In genomic region chr2:91388738-91389137, GRCm38 (mm10) we compare ENCODE assay signal across 29 mouse cellular contexts. TPM values are rescaled to one million over a fixed set of nuclear protein-coding genes. Genes with fewer than 3 reads are reported as not detected.
A peak's percentile ranks its signal among the peaks of the same experiment; 100 is the strongest.
DNase-seq lines count a peak whose midpoint lies in the region; ATAC-seq and TF ChIP-seq lines count a peak whose summit lies in the region.
"Had no signal": no experiment of that assay in that cellular context is flagged by ENCODE, and none has a peak within 500 bp of the region (broad histone marks: within the 10 kb centered on the region; RNA-seq: fewer than 3 reads in every experiment).

No protein-coding gene starts in this region.

- TF ChIP-seq CTCF in G1E (IDR thresholded peaks at IDR 0.05; ENCODE audit: low read depth, low read length) (no peak), MEL (IDR thresholded peaks at IDR 0.05 in 2 of 3, conservative IDR thresholded peaks at IDR 0.05 in 1 of 3; ENCODE audit: control insufficient read depth in 1 of 3, insufficient read depth in 1 of 3, low read depth in 2 of 3, low read length in 3 of 3, poor library complexity in 1 of 3, severe bottlenecking in 1 of 3) (no peak)

- no peaks in the 10 kb centered on the region for H3K79me2 ChIP-seq in MEL (ENCODE audit: control insufficient read depth, insufficient read depth, low read length, poor library complexity)

- no peak for DNase-seq in G1E (ENCODE audit: low spot score)
- peak; percentile 41 for DNase-seq in MEL (ENCODE audit: low read depth, low spot score)
- DNase-seq in adrenal gland, adult 2 months = no peak
- DNase-seq in left cerebral cortex, adult 9 months (ENCODE audit: low spot score in 2 of 2) = no peak
- DNase-seq in right cerebral cortex, adult 18-20 months = no peak
- no peak for DNase-seq in kidney, postnatal 14 days
- DNase-seq: adrenal gland, postnatal 10 days; B cell, adult 2 months; cerebellum, adult 8-10 months; cerebellum, postnatal 25 days; gastrocnemius, adult 2 months; gastrocnemius, postnatal 36 days; heart, adult 2 months; heart, postnatal 14 days; kidney, adult 8-10 months; layer of hippocampus, postnatal 36 days; lung, postnatal 36 days; spleen, adult 18-20 months had no signal

- no peak for TF ChIP-seq POLR2A in MEL (IDR thresholded peaks at IDR 0.05; ENCODE audit: control insufficient read depth in 1 of 2, insufficient read depth in 1 of 2, low read depth in 1 of 2, low read length in 2 of 2, poor library complexity in 1 of 2)

- no peaks in the 10 kb centered on the region for H3K9me3 ChIP-seq in G1E (replicated peaks)
- H3K9me3 ChIP-seq in MEL (replicated peaks; ENCODE audit: insufficient read depth, low read length) = no peaks in the 10 kb centered on the region
- no peaks in the 10 kb centered on the region for H3K9me3 ChIP-seq in liver, embryonic 16.5 days (replicated peaks; ENCODE audit: control insufficient read depth, low read length)
- H3K9me3 ChIP-seq: embryonic facial prominence, embryonic 10.5 days; embryonic facial prominence, embryonic 15.5 days; forebrain, embryonic 15.5 days; hindbrain, embryonic 10.5 days; hindbrain, embryonic 15.5 days; megakaryocyte, embryonic 14.5 days; midbrain, embryonic 13.5 days; neural tube, embryonic 15.5 days had no signal

- H3K9ac ChIP-seq in MEL (ENCODE audit: control insufficient read depth, low read depth, low read length, poor library complexity, severe bottlenecking) = no peak overlapping the region
- no peak overlapping the region for H3K9ac ChIP-seq in liver, embryonic 16.5 days (ENCODE audit: low read depth, low read length)
- H3K9ac ChIP-seq: embryonic facial prominence, embryonic 15.5 days; forebrain, embryonic 15.5 days; hindbrain, embryonic 15.5 days; midbrain, embryonic 13.5 days; neural tube, embryonic 15.5 days had no signal

- peak; percentile 63 to 74; a peak in 3 of 4 replicates for TF ChIP-seq EP300 in MEL (IDR thresholded peaks at IDR 0.05; ENCODE audit: low read depth in 1 of 2, low read length in 2 of 2)

- H3K4me1 ChIP-seq in G1E (ENCODE audit: insufficient read depth, low read depth, low read length) = peaks cover 13% of the 10 kb centered on the region
- peaks cover 5 to 18% of the 10 kb centered on the region in 2 experiments for H3K4me1 ChIP-seq in MEL (ENCODE audit: control insufficient read depth in 1 of 2, insufficient read depth in 2 of 2, low read length in 2 of 2)
- H3K4me1 ChIP-seq in liver, embryonic 16.5 days (ENCODE audit: control insufficient read depth, low read depth, low read length) = peaks cover 25% of the 10 kb centered on the region
- H3K4me1 ChIP-seq: hindbrain, embryonic 15.5 days had no signal

- TF ChIP-seq RAD21 in MEL (IDR thresholded peaks at IDR 0.05; ENCODE audit: low read depth, low read length) = no peak

- H3K27ac ChIP-seq in MEL (ENCODE audit: control insufficient read depth, low read depth, low read length) = peak overlapping the region; percentile 66
- no peak overlapping the region for H3K27ac ChIP-seq in liver, embryonic 16.5 days (ENCODE audit: low read length)
- H3K27ac ChIP-seq: embryonic facial prominence, embryonic 10.5 days; embryonic facial prominence, embryonic 15.5 days; forebrain, embryonic 15.5 days; heart, adult 2 months; hindbrain, embryonic 10.5 days; hindbrain, embryonic 15.5 days; kidney, postnatal 0 days; midbrain, embryonic 13.5 days; neural tube, embryonic 15.5 days had no signal

- H3K4me2 ChIP-seq in liver, embryonic 16.5 days (ENCODE audit: low read depth, low read length) = peak overlapping the region; percentile 36
- H3K4me2 ChIP-seq: embryonic facial prominence, embryonic 15.5 days; forebrain, embryonic 15.5 days; hindbrain, embryonic 15.5 days; midbrain, embryonic 13.5 days; neural tube, embryonic 15.5 days had no signal

- WGBS in liver, embryonic 16.5 days (ENCODE audit: insufficient replicate concordance) = 23% methylated on average over 3 of the region's 3 CpGs

- no peak overlapping the region for H3K4me3 ChIP-seq in G1E (ENCODE audit: low read depth, low read length)
- H3K4me3 ChIP-seq in MEL (ENCODE audit: control insufficient read depth in 1 of 2, insufficient read depth in 1 of 2, low read depth in 2 of 2, low read length in 2 of 2) = no peak overlapping the region
- no peak overlapping the region for H3K4me3 ChIP-seq in liver, embryonic 16.5 days (ENCODE audit: low read depth, low read length)
- H3K4me3 ChIP-seq: embryonic facial prominence, embryonic 10.5 days; embryonic facial prominence, embryonic 15.5 days; forebrain, embryonic 15.5 days; gastrocnemius, adult 2 months; heart, adult 2 months; hindbrain, embryonic 10.5 days; hindbrain, embryonic 15.5 days; megakaryocyte, embryonic 14.5 days; midbrain, embryonic 13.5 days; neural tube, embryonic 15.5 days had no signal

- ATAC-seq in G1E (ENCODE audit: extremely low read depth, insufficient number of reproducible peaks, low FRiP score, poor library complexity, severe bottlenecking) = peak; percentile 88
- peak; percentile 76 for ATAC-seq in erythroid progenitor cell, adult 5-6 weeks (replicated peaks; ENCODE audit: low FRiP score, poor library complexity, severe bottlenecking)
- peak; percentile 83 for ATAC-seq in liver, embryonic 16.5 days (ENCODE audit: low read depth)
- ATAC-seq: forebrain, embryonic 15.5 days; midbrain, embryonic 13.5 days had no signal

- H3K36me3 ChIP-seq in G1E (replicated peaks) = no peaks in the 10 kb centered on the region
- H3K36me3 ChIP-seq in MEL (ENCODE audit: control insufficient read depth in 1 of 2, insufficient read depth in 2 of 2, low read length in 2 of 2) = peaks cover 0 to 21% of the 10 kb centered on the region in 2 experiments; a peak in 2 of 4 replicates
- no peaks in the 10 kb centered on the region for H3K36me3 ChIP-seq in liver, embryonic 16.5 days (ENCODE audit: control insufficient read depth, insufficient read depth)
- H3K36me3 ChIP-seq: embryonic facial prominence, embryonic 15.5 days; forebrain, embryonic 15.5 days; hindbrain, embryonic 10.5 days; hindbrain, embryonic 15.5 days; midbrain, embryonic 13.5 days; neural tube, embryonic 15.5 days had no signal

- H3K27me3 ChIP-seq in G1E (ENCODE audit: insufficient read depth, low read length) (peaks cover 2% of the 10 kb centered on the region; the same call in 1 of the 2 replicates), MEL (ENCODE audit: control insufficient read depth in 1 of 2, insufficient read depth in 2 of 2, low read length in 2 of 2) (no peaks in the 10 kb centered on the region)
- H3K27me3 ChIP-seq in liver, embryonic 16.5 days (ENCODE audit: control insufficient read depth, insufficient read depth, low read depth, low read length) = no peaks in the 10 kb centered on the region
- H3K27me3 ChIP-seq: embryonic facial prominence, embryonic 15.5 days; forebrain, embryonic 15.5 days; hindbrain, embryonic 15.5 days; midbrain, embryonic 13.5 days; neural tube, embryonic 15.5 days had no signal

TF ChIP-seq in MEL, 35 proteins besides CTCF, POLR2A, EP300 and RAD21 (continues in another document):
- TF ChIP-seq ELF1 (IDR thresholded peaks at IDR 0.05; ENCODE audit: low read depth, low read length) (no peak), MXI1 (IDR thresholded peaks at IDR 0.05; ENCODE audit: low read depth, low read length) (no peak), UBTF (IDR thresholded peaks at IDR 0.05; ENCODE audit: borderline replicate concordance, insufficient read depth, low read depth, low read length) (no peak), MYC (IDR thresholded peaks at IDR 0.05; ENCODE audit: low read depth, low read length) (no peak), MYB (IDR thresholded peaks at IDR 0.05; ENCODE audit: low read depth, low read length) (no peak), ZMIZ1 (IDR thresholded peaks at IDR 0.05; ENCODE audit: low read depth, low read length) (no peak), POLR2AphosphoS2 (IDR thresholded peaks at IDR 0.05; ENCODE audit: low read length) (no peak), USF2 (IDR thresholded peaks at IDR 0.05; ENCODE audit: borderline replicate concordance in 1 of 2, insufficient read depth in 1 of 2, low read depth in 1 of 2, low read length in 2 of 2) (peak in 1 of 2 experiments; percentile 19; a peak in 1 of 4 replicates), GABPA (IDR thresholded peaks at IDR 0.05; ENCODE audit: low read depth, low read length) (no peak), CHD1 (IDR thresholded peaks at IDR 0.05; ENCODE audit: low read depth, low read length) (no peak), POLR2AphosphoS5 (IDR thresholded peaks at IDR 0.05; ENCODE audit: borderline replicate concordance, low read depth, low read length) (no peak), KAT2A (conservative IDR thresholded peaks at IDR 0.05; ENCODE audit: low read depth, low read length) (no peak), ZNF384 (IDR thresholded peaks at IDR 0.05; ENCODE audit: low read depth, low read length) (peak; percentile 51; the same call in 1 of the 2 replicates), TBP (IDR thresholded peaks at IDR 0.05; ENCODE audit: low read depth, low read length) (no peak), NELFE (IDR thresholded peaks at IDR 0.05; ENCODE audit: low read depth, low read length) (no peak), ZKSCAN1 (IDR thresholded peaks at IDR 0.05; ENCODE audit: low read depth, low read length) (no peak), HCFC1 (IDR thresholded peaks at IDR 0.05; ENCODE audit: low read depth, low read length) (no peak), MAFK (IDR thresholded peaks at IDR 0.05; ENCODE audit: borderline replicate concordance, low read depth, low read length) (no peak), GATA1 (IDR thresholded peaks at IDR 0.05; ENCODE audit: low read depth, low read length) (peak; percentile 86), SMC3 (IDR thresholded peaks at IDR 0.05; ENCODE audit: low read depth, low read length) (no peak), TAL1 (IDR thresholded peaks at IDR 0.05; ENCODE audit: low read length) (peak; percentile 51), BHLHE40 (IDR thresholded peaks at IDR 0.05; ENCODE audit: borderline replicate concordance, low read depth, low read length) (peak; percentile 62; the same call in 1 of the 2 replicates), CHD2 (IDR thresholded peaks at IDR 0.05; ENCODE audit: low read length) (no peak), JUND (IDR thresholded peaks at IDR 0.05; ENCODE audit: low read depth, low read length) (no peak)

RNA-seq across cellular contexts. Expression of gene 1110051M20Rik, which starts 55.8 kb away (rescaled TPM):
- total RNA-seq in G1E (2014; fragmentation: Nextera tagmentation) (not detected in 2 replicates), G1E (2017) (0.58 and 0.76 TPM in 2 replicates), MEL (2012; rRNA removed) (20.2 and 23.0 TPM in 2 replicates)
- polyA plus RNA-seq in G1E (2012) (0.05 TPM in 1 of 2 replicates, not detected in the other), MEL (2012; ENCODE audit: insufficient read depth in 1 of 2, insufficient read length in 2 of 2, low read depth in 1 of 2, low replicate concordance in 2 of 2, missing spikeins in 1 of 2) (10 to 100 TPM in 1 of 2 experiments, not detected in 1; 23.3 TPM)
- total RNA-seq in erythroid progenitor cell, adult 5-6 weeks (2015; ENCODE audit: low replicate concordance) = 1.4 and 3.8 TPM in 2 replicates
- 1.2 and 4.0 TPM in 2 replicates for total RNA-seq in erythroid progenitor cell, adult 5-6 weeks (2017; ENCODE audit: low replicate concordance)
- 6.0 and 6.7 TPM in 2 replicates for polyA plus RNA-seq in liver, embryonic 16.5 days (2015; fragmentation: Nextera tagmentation; extraction: Ambion mirVana)
- total RNA-seq in adrenal gland, adult 2 months (2021) = 10 to 100 TPM; 14.7 to 19.2 TPM
- 14.9 and 16.0 TPM in 2 replicates for polyA plus RNA-seq in adrenal gland, adult 2 months (2012; rRNA removed)
